Mouse (Mus musculus) intestine, embryonic 15.5 days (tissue): ENCODE measurements at regions not wholly inside any gene's neighbourhood (a gene's known extent, or its start where the extent isn't known, plus 50 kb on each side); places are given as distances from the start of the nearest gene placed in this dataset.

Experiments
- ATAC-seq: fragments of 200-750 bp; cut with Nextera tagmentation; 2 replicates; pipeline ENCODE4 v1.8.0; 2017; ENCODE audit warnings: moderate TSS enrichment, moderate library complexity
- H3K27ac ChIP-seq: fragments of 300-500 bp; sonication (generic); 2 replicates; pipeline ENCODE4 v1.5.1; 2015; ENCODE audit warnings: mild to moderate bottlenecking, inconsistent platforms
- H3K27me3 ChIP-seq: fragments of 300-500 bp; sonication (generic); replicated peaks from 2 replicates; pipeline ENCODE4 v1.6.1; 2015; ENCODE audit warnings: inconsistent platforms
- H3K36me3 ChIP-seq: fragments of 300-500 bp; sonication (generic); 2 replicates; pipeline ENCODE4 v1.6.1; 2015; ENCODE audit warnings: inconsistent platforms
- H3K4me1 ChIP-seq: fragments of 300-500 bp; sonication (generic); replicated peaks from 2 replicates; pipeline ENCODE4 v1.6.1; 2015; ENCODE audit warnings: inconsistent platforms
- H3K4me2 ChIP-seq: fragments of 300-500 bp; sonication (generic); replicated peaks from 2 replicates; pipeline ENCODE4 v1.6.1; 2015; ENCODE audit warnings: mild to moderate bottlenecking, inconsistent platforms
- H3K4me3 ChIP-seq: fragments of 300-500 bp; sonication (generic); replicated peaks from 2 replicates; pipeline ENCODE4 v1.5.1; 2015; ENCODE audit warnings: inconsistent platforms
- H3K9ac ChIP-seq: fragments of 300-500 bp; sonication (generic); 2 replicates; pipeline ENCODE4 v1.6.1; 2015; ENCODE audit warnings: inconsistent platforms
- H3K9me3 ChIP-seq: fragments of 300-500 bp; sonication (generic); 2 replicates; pipeline ENCODE4 v1.6.1; 2016; ENCODE audit warnings: inconsistent platforms
- WGBS: fragments of 180-500 bp; shearing (Covaris S2); methylation state at CpG from one replicate; pipeline ENCODE4 v1.1.7; 2015; 5-methylcytosine and 5-hydroxymethylcytosine counted together

- H3K9ac ChIP-seq = no peak overlapping the region
- 0 out of 2 replicates have a peak, but pooled peaks cover 2% of the 10 kb centered on the region for H3K4me1 ChIP-seq
- H3K9me3 ChIP-seq = no peaks in the 10 kb centered on the region
- no peak overlapping the region for H3K27ac ChIP-seq
- no peak for ATAC-seq
- H3K4me3 ChIP-seq = no peak overlapping the region
- WGBS = 53% methylated on average over 1 of the region's 1 CpGs
- H3K36me3 ChIP-seq = no peaks in the 10 kb centered on the region
- H3K4me2 ChIP-seq = no peak overlapping the region
- H3K27me3 ChIP-seq = no peaks in the 10 kb centered on the region
Measured at GRCm38 (mm10) chr12:58559833-58560232, 290.7 kb upstream of the Clec14a start.

GRCm38 (mm10) chr12:58557261-58557660 is 288.2 kb upstream of the Clec14a start:
- Histone ChIP-seq H3K4me1 (0 out of 2 replicates have a peak, but pooled peaks cover 2% of the 10 kb centered on the region), H3K4me3 (no peak overlapping the region), H3K4me2 (no peak overlapping the region), H3K9ac (no peak overlapping the region), H3K27ac (no peak overlapping the region), H3K9me3 (no peaks in the 10 kb centered on the region), H3K27me3 (no peaks in the 10 kb centered on the region), H3K36me3 (no peaks in the 10 kb centered on the region)
- ATAC-seq = no peak
- 69% methylated on average over 4 of the region's 4 CpGs for WGBS

DNA sequence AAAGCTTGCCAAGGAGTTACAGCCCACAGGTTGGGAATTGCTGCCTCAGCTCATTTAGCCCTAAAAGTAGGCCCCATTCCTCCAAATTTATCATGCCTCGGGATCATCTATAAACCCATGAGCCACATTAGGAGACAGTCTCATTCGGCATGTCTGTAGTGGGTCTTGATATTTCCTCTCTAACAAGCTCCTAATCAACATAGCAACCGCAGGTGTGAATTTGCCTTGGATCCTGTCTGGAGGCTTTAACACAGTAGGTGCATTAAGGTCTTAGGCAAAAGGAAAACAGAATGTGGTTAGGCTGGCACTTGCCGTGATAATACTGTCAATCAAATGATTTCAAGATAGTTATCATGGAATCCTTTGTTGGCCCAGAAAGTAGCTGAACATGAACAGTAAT is 287.7 kb upstream of the Clec14a start:
- no peaks in the 10 kb centered on the region for H3K9me3 ChIP-seq
- no peak for ATAC-seq
- H3K27me3 ChIP-seq = no peaks in the 10 kb centered on the region
- WGBS = 54% methylated on average over 4 of the region's 4 CpGs
- H3K4me3 ChIP-seq = no peak overlapping the region
- H3K4me2 ChIP-seq = no peak overlapping the region
- H3K4me1 ChIP-seq = 0 out of 2 replicates have a peak, but pooled peaks cover 2% of the 10 kb centered on the region
- H3K27ac ChIP-seq = no peak overlapping the region
- no peaks in the 10 kb centered on the region for H3K36me3 ChIP-seq
- no peak overlapping the region for H3K9ac ChIP-seq

- H3K27ac ChIP-seq = no peak overlapping the region
- no peak overlapping the region for H3K4me2 ChIP-seq
- H3K27me3 ChIP-seq = no peaks in the 10 kb centered on the region
- 64% methylated on average over 1 of the region's 1 CpGs for WGBS
- no peaks in the 10 kb centered on the region for H3K9me3 ChIP-seq
- 0 out of 2 replicates have a peak, but pooled peaks cover 2% of the 10 kb centered on the region for H3K4me1 ChIP-seq
- no peaks in the 10 kb centered on the region for H3K36me3 ChIP-seq
- H3K9ac ChIP-seq = no peak overlapping the region
- ATAC-seq = no peak
- H3K4me3 ChIP-seq = no peak overlapping the region
Measured at GRCm38 (mm10) chr12:58556060-58556459, 287.0 kb upstream of the Clec14a start.

DNA sequence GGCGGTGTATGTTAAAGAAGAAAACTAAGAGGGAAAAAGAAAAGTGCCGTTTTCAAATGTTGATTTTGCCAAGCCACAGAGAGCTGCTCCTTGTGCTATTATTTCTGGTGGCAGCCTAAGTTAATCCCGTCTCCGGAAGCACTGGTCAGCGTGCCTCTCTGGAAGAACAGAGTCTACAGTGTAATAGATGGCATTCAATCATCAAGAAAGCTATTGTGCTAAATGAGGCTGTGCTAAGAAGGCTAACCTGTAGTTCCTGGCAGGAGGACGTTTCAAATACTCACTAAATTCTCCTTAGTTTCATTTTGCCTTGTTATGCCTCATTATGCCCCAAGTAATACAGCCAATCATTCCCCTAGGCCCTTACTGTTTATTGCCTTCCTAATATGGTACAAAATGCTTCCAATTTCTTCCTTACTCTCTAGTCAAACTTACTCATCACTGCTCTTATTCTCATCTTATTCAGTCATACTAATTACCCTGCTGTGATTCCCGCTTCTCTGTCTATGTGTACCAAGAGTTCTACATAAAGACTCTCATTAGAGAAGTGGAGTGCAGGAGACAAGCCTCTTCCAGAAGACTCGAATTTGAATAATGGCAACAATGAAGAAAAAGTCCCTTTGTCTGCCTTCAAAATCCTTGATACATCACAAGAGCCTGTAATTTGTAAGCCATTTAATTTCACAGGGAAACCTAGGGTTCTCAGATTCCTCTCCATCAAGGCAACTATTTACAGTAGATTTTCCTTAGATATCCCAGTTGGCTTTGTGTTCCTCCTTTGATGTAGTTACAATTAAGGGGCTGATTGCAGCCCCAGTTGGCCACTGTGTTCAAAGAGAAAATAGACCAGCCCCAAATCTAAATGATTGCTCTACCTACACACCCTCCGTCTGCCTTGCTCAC is 282.0 kb upstream of the Clec14a start:
- no peak for ATAC-seq
- Histone ChIP-seq H3K4me2 (no peak overlapping the region), H3K36me3 (no peaks in the 10 kb centered on the region), H3K27me3 (no peaks in the 10 kb centered on the region), H3K27ac (no peak overlapping the region), H3K4me1 (no peaks in the 10 kb centered on the region), H3K4me3 (no peak overlapping the region), H3K9me3 (no peaks in the 10 kb centered on the region), H3K9ac (no peak overlapping the region)
- WGBS = 48% methylated on average over 9 of the region's 9 CpGs

- H3K9me3 ChIP-seq = no peaks in the 10 kb centered on the region
- no peak overlapping the region for H3K4me3 ChIP-seq
- WGBS = 74% methylated on average over 4 of the region's 4 CpGs
- no peak overlapping the region for H3K4me2 ChIP-seq
- ATAC-seq = no peak
- H3K9ac ChIP-seq = no peak overlapping the region
- no peaks in the 10 kb centered on the region for H3K4me1 ChIP-seq
- H3K27me3 ChIP-seq = no peaks in the 10 kb centered on the region
- H3K27ac ChIP-seq = no peak overlapping the region
- no peaks in the 10 kb centered on the region for H3K36me3 ChIP-seq
Measured at GRCm38 (mm10) chr12:58545832-58546538, 276.9 kb upstream of the Clec14a start.

DNA sequence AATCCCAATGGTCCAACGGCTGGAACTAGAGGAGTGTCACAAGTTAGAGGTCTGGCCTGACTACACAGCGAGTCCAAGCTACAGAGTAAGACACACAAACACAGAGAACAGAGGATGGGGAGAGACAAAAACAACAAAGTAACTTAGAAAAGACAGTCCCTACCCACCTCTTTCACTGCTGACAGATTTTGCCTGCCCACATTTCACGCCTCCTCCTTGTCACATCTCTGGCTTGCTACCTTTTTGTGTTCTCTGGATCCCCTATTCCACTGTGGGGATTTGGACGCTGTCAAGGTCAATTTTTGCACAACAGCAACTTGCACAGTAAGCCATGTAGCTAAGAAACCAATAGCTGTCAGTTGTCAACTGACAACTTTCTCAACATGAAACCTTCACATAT is 275.8 kb upstream of the Clec14a start:
- H3K4me1 ChIP-seq = no peaks in the 10 kb centered on the region
- no peak overlapping the region for H3K4me3 ChIP-seq
- no peak overlapping the region for H3K27ac ChIP-seq
- WGBS = 88% methylated on average over 4 of the region's 4 CpGs
- H3K9me3 ChIP-seq = no peaks in the 10 kb centered on the region
- H3K36me3 ChIP-seq = no peaks in the 10 kb centered on the region
- H3K27me3 ChIP-seq = no peaks in the 10 kb centered on the region
- H3K9ac ChIP-seq = no peak overlapping the region
- no peak for ATAC-seq
- no peak overlapping the region for H3K4me2 ChIP-seq

- Histone ChIP-seq H3K4me1 (no peaks in the 10 kb centered on the region), H3K27me3 (no peaks in the 10 kb centered on the region), H3K36me3 (no peaks in the 10 kb centered on the region), H3K4me3 (no peak overlapping the region), H3K4me2 (no peak overlapping the region), H3K9ac (no peak overlapping the region), H3K9me3 (no peaks in the 10 kb centered on the region), H3K27ac (no peak overlapping the region)
- ATAC-seq = no peak
- 37% methylated on average over 5 of the region's 5 CpGs for WGBS
Measured at GRCm38 (mm10) chr12:58538305-58538719, 269.2 kb upstream of the Clec14a start.

DNA sequence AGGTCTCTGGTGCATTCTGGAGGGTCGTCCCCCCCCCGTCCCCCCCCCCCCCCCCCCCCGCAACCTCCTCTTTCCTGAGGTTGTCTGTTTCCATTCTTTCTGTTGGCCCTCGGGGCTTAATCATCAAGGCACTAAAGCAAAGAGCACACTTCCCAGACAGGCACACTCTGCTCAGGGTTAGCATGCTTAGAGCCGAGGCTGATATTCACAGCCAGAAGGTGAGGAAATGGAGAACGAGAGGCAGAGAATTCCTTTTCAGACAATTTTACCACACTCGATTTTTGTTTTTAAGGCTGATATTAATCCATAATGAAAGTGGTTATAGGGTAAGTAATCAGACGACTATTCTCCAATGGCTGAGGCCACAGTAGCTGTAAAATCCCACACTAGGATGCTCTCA is 268.7 kb upstream of the Clec14a start:
- Histone ChIP-seq H3K36me3 (no peaks in the 10 kb centered on the region), H3K9ac (no peak overlapping the region), H3K27me3 (no peaks in the 10 kb centered on the region), H3K27ac (no peak overlapping the region), H3K9me3 (no peaks in the 10 kb centered on the region), H3K4me2 (no peak overlapping the region), H3K4me3 (no peak overlapping the region), H3K4me1 (no peaks in the 10 kb centered on the region)
- ATAC-seq = no peak
- 58% methylated on average over 7 of the region's 8 CpGs for WGBS

DNA sequence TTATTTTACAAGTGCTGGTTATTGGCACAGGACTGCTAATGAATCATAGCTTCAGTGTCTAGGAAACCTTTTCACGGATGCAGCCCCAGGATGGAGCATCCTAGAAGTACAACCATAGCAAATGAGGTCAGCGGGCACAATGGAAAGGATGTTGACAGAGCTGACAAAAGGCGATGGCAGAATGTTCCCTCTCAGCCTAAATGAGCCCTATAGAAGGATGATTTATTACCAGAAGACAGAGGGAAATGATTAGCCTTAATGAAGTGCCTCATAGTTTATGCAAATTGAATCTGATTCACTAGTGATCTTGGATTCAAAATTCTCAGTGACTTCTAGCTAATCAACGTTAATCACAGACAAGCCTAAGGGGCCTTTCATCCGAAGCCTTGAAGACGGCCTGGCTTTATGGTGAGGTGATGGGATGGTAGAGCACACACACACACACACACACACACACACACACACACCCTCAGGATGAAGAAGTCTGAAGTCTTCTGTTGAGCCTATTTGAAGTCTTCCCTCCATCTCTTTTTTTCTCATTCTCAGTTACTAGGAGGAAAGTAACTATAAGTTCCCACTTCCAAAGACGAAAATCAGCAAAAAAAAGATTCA is 267.4 kb upstream of the Clec14a start:
- no peaks in the 10 kb centered on the region for H3K9me3 ChIP-seq
- no peak overlapping the region for H3K4me2 ChIP-seq
- no peaks in the 10 kb centered on the region for H3K36me3 ChIP-seq
- no peak overlapping the region for H3K27ac ChIP-seq
- no peak for ATAC-seq
- H3K9ac ChIP-seq = no peak overlapping the region
- no peaks in the 10 kb centered on the region for H3K4me1 ChIP-seq
- no peaks in the 10 kb centered on the region for H3K27me3 ChIP-seq
- H3K4me3 ChIP-seq = no peak overlapping the region
- 71% methylated on average over 7 of the region's 7 CpGs for WGBS

GRCm38 (mm10) chr12:58530306-58530705 is 261.2 kb upstream of the Clec14a start:
- H3K36me3 ChIP-seq = no peaks in the 10 kb centered on the region
- WGBS = 36% methylated on average over 3 of the region's 3 CpGs

GRCm38 (mm10) chr12:58516800-58517199 is 247.7 kb upstream of the Clec14a start:
- no peaks in the 10 kb centered on the region for H3K27me3 ChIP-seq
- H3K27ac ChIP-seq = no peak overlapping the region
- WGBS = 42% methylated on average over 1 of the region's 1 CpGs
- H3K9me3 ChIP-seq = no peaks in the 10 kb centered on the region
- no peak for ATAC-seq
- no peaks in the 10 kb centered on the region for H3K4me1 ChIP-seq
- no peak overlapping the region for H3K4me2 ChIP-seq
- H3K9ac ChIP-seq = no peak overlapping the region
- no peaks in the 10 kb centered on the region for H3K36me3 ChIP-seq
- H3K4me3 ChIP-seq = no peak overlapping the region

More at GRCm38 (mm10) chr12:58530306-58530705, 261.2 kb upstream of the Clec14a start:
- no peak overlapping the region for H3K9ac ChIP-seq
- H3K9me3 ChIP-seq = no peaks in the 10 kb centered on the region
- H3K27ac ChIP-seq = no peak overlapping the region
- H3K4me1 ChIP-seq = no peaks in the 10 kb centered on the region
- no peaks in the 10 kb centered on the region for H3K27me3 ChIP-seq
- H3K4me3 ChIP-seq = no peak overlapping the region
- H3K4me2 ChIP-seq = no peak overlapping the region
- ATAC-seq = no peak
